Mouse (Mus musculus): ENCODE results near the gene Ap4b1.
"Not testable (repeated sequence)": the region's sequence is repeated elsewhere in the genome, so short reads cannot be mapped to it uniquely, and the experiment has no call there.

The Ap4b1 gene

DNA sequence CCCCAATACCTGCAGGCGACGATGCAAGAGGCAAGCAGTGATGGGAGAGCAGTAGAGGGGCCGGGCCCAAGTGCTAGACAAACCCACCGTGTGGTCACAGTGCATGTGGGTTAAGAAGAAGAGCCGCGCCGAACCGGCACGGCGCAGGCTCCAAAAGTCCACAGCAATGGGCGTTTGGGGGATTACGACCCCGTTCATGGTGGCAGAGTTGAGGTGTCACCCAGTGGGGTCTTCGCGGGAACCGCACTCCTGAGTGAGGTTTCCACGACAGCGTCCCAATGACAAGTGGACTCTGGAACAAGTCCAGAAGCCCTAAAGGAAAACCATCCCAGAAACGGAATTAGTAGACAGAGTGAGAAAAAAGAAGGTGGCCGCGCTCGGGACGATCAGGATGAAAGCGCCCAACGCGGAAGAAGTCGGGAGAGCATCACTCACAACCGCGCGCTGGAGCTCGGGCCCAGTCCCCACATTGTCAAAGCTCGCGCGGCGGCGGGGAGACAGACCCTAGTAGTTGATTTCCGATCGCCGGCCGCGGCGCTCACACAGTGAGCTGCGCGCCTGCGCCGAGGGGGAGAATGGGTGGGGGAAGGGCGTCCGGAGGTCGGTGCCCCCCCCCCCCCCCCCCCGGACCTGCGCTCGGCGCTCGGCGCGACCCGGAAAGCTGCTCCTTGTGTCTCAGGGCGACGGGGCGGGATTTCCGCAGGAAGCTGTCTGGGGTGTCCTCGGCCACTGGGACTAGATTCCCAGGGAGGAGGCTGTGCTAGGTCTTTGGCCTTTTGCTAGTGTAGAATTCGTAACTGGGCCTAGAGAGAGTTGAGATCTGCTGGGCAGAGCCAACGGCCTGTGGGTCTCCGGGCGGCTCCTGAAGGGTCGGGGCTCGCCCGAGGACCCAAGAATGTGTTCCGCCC, at the start of gene Ap4b1, which contains the start of the genes Dclre1b and Gm43064:
TSS of gene Ap4b1 (plus strand) at position 630 of the 908 bp plus-strand sequence.
TSS of gene Dclre1b (minus strand) at position 554 of the 908 bp plus-strand sequence.
TSS of gene Gm43064 (plus strand) at position 683 of the 908 bp plus-strand sequence.
- peak; percentile 94 for DNase-seq

- no peak for DNase-seq
These were observed 42.5 kb upstream of the Ap4b1 start for GRCm38 (mm10) chr3:103766789-103767188.

- no peak for DNase-seq
These were observed 37.7 kb upstream of the Ap4b1 start for GRCm38 (mm10) chr3:103771531-103772130.

GRCm38 (mm10) chr3:103772846-103773245, 36.5 kb upstream of the Ap4b1 start:
- DNase-seq = no peak

GRCm38 (mm10) chr3:103773508-103773907, 35.8 kb upstream of the Ap4b1 start:
- DNase-seq = peak; percentile 53

DNA sequence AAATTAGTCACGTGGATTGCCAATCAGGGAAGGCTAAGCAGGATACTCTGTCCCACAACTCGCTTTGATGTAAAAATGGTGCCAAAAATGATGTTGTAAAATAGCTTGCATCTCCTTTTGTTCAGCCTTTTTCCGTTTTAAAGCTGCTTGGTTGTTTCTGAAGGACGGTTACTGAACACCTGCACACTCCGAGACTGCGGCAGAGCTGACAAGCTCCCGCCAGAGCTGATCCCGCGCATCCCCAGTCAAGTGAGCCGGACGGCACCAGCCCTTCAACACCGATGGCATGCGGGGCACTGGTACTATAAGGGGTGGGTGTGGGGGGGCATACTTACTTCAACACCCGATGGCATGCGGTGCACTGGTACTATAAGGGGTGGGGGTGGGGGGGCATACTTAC, 35.3 kb upstream of the Ap4b1 start:
- DNase-seq = peak; percentile 73

GRCm38 (mm10) chr3:103777940-103778339, 31.4 kb upstream of the Ap4b1 start:
- peak; percentile 74 for DNase-seq

- DNase-seq = no peak
These were observed 30.7 kb upstream of the Ap4b1 start for GRCm38 (mm10) chr3:103778660-103779059.

DNA sequence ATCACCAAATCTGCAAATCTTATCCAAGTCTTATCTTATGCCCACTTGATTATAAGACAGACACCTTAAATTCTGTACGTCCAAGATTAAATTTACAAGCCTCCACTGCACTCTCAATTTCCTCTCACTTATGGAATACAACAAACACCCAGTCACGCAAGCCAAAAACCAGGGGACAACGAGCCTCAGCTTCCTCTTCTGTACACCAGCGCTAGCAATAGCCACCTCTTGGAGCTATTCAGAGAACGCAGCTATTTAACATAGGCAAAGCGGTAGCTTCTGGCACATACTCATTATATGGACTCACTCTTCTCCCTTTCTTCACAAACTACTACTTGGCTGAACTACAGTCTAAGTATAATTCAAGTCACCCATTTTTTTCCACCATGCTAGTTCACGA, 30.1 kb upstream of the Ap4b1 start:
- no peak for DNase-seq

DNA sequence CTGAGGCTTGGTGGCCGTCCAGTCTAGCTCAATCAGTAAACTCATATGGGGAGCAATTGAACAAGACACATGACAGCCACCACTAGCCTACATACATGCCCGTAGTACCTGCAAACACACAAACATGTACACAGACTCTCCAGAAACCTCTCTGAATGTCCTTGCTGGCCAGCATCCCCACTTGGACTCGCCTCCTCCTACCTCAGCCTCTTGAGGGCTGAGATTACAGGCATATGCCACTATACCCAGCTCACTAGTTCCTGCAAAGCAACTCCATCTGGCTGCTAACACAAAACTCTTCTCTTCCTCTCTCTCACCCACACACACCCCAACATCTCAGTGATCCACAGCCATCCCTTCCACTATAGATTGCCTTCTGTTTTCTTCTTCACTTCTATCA, 29.0 kb upstream of the Ap4b1 start:
- no peak for DNase-seq

DNA sequence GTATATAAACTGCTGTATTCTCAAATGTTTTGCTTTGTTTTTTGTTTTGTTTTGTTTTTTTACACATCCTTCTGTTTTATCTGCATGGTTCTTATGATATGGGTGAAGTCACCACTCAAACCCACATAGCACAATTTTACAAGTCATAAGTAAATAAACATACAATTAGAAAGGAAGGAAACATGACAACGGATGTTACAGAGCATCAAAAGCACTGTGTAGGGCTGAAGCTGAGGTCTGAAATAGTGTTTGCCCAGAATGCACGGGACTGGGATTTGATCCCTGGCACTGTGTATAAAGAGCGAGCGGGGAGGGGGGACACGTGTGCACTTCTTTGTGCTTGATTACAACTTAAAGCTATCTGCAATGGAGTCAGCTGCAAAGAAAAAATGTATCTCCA, 28.5 kb upstream of the Ap4b1 start:
- DNase-seq = no peak

- no peak for DNase-seq
These were observed 26.3 kb upstream of the Ap4b1 start for GRCm38 (mm10) chr3:103782844-103783609.

- DNase-seq = no peak
These were observed 22.1 kb upstream of the Ap4b1 start for GRCm38 (mm10) chr3:103787225-103787624.

DNA sequence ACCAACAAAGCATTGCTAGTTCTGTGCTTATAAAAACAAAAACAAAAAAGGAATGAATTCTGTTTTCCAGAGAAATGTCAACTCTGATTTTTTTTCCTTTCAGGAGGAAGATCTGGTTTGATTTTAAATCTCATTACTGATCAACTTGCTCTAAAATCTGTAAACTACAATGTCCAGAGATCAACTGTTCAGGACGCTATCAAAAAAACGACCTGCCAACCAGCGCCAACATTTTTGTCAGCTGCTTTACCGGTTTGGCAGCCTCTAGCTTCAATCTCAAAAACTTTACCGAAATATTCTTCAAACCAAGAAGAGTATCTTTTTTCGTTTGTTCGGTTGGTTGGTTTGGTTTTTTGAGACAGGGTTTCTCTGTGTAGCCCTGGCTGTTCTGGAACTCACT, 20.2 kb upstream of the Ap4b1 start:
- DNase-seq = no peak

- DNase-seq = no peak
These were observed 19.4 kb upstream of the Ap4b1 start for GRCm38 (mm10) chr3:103789891-103790345.

GRCm38 (mm10) chr3:103790346-103791145, 18.8 kb upstream of the Ap4b1 start:
- peak; percentile 58 for DNase-seq

DNA sequence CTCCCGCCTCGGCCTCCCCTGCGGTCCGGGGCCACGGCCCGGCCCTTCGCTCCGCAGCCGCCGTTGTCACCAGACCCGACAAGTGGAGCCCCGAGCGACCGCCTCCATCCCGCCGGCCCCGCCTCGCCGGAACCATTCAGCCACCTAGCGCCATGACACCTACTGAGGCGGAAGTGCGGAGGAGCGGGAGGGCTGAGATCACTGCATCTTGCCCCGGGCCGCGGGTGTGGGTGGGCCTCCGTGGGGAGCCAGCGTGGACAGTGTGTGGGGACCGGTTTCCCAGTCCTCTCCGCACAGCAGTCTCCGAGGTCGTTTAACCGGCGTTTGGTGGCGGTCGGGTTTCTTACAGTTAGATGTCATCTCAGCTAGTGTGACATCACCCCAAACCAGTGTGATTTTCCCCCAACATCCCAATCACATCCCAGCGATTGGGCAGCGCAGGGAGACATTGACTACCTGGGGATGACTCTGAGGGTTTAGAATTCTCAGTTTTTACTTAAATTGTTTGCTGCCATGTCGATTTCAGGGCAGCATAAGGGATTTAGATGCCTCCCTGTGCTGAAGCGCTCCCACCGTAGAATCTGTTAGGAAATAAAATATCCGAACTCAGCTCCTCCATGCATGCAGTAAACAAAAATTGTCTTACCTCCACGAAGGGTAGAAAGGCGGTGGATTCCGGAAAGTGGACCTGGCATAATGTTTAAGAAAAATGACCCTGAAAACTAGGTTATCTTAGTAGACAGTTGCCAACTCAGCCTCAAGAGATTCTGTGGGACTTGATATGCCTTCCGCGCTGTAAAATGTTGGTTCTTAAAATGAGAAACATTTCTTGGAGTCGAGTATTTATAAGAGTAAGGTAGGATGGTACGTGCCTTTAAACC, 17.9 kb upstream of the Ap4b1 start, which contains the start of gene Hipk1:
TSS of gene Hipk1 (minus strand) at position 334 of the 881 bp plus-strand sequence.
- DNase-seq = peak; percentile 95

GRCm38 (mm10) chr3:103792111-103792406, 17.3 kb upstream of the Ap4b1 start:
- DNase-seq = not testable (repeated sequence)

DNA sequence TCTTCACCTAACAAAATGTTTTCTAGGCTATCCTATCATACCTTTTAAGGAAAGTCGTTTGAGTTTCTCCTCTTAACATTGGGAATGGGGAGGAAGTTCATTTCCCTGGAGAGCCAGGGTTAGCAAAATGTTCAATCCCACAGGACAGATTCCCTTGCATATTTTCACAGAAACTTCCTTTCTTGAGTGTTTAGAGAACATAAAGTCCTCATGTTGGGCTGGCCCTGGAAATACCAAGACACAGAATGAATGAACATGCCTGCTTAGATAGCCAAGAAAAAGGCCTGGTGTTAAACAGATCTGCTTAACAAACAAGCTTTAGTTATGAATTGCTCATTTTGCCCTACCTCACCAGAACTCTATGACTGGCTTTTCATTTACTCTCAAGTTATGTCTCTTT, 16.8 kb upstream of the Ap4b1 start:
- no peak for DNase-seq

- DNase-seq = no peak
These were observed 12.9 kb upstream of the Ap4b1 start for GRCm38 (mm10) chr3:103796389-103796788.

- DNase-seq = no peak
These were observed 9.8 kb upstream of the Ap4b1 start for GRCm38 (mm10) chr3:103799507-103799906.
